Mouse (Mus musculus) adrenal gland, adult 8-10 months (tissue): ENCODE data around the gene Dusp13. TPM values are rescaled to one million over a fixed set of nuclear protein-coding genes. Genes with fewer than 3 reads are reported as not detected.
A peak's percentile ranks its signal among the peaks of the same experiment; 100 is the strongest.

ENCODE experiments used
- DNase-seq: peaks from one replicate; pipeline ENCODE4 v3.0.0; 2022
- total RNA-seq, 4 experiments: library from RNA; stranded (reverse); gene quantifications; 2 replicates each; pipeline ENCODE4 v1.2.4; 2022

Dusp13 gene
- under 1 TPM; 0.44 to 0.86 (median 0.56) TPM for total RNA-seq

DNA sequence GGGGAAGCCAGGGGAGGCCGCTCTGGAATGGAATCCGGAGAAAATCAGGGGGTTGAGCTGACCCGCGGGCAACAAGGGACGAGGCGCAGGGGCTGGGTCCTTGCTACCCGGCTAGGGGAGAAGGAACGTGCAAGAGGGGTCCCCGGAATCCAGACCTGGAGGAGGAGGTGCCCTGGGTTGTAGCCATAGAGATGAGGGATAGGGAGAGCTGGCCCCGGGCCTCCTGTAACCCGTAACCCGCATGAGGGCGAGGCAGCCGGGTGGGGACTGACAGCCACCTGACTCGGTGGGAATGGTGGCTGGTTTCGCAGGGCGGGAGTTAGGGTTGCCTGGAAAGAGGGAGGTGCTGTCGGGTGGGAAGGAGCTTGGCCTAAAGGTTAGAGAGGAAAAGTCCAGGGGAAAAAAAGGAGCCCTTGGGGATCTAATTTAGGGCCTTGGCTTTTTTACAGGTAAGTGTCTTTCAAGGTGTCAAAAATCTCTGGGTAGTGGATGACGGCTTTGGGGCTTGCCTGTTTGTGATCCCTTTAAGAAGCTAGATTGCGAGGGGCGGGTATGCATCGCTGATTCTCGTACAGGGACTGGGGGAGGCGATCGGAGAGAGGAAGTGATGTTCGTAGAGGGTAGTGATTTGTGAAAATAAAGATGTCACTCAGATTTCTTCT is at the start of gene Dusp13:
Gene Dusp13, minus strand, starts transcription at position 301 of the 662 bp plus-strand sequence.
- DNase-seq = peak; percentile 72

DNA sequence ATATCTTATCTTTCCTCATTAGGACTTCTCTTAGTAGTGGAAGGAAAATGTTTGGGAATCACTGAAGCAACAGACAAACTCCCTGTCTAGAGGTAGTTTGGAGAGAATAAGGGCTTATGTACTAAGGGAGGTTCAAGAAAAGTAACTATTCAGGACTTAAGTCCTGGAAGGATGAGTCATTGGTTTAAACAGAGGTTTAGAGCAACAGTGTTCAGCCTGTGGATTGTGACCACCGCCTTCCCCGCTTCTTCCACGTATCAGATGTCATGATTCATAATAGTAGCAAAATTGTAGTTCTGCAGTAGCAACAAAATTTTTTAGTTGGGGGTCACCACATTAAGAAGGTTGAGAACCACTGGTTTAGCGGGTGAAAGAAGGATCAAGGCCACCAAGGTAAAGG is 49.7 kb upstream of the Dusp13 start:
- no peak for DNase-seq

DNA sequence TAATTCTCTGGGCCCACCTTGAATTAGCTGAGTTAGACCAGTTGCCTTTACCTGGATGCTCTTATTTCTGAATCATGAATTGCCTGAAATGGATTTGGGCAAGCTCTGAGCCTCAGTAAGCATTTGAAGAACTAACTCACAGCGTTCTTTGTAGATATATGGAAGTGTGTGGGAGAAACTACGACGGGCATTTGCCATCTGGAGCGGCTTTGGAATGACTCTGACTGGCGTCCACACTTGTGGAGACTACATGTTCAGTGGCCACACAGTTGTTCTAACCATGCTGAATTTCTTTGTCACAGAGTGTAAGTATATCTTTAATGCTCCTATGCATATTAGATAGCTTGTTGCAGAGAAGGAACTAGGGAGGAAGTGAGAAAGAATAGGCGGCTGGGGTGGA is 41.3 kb upstream of the Dusp13 start:
- DNase-seq = no peak

DNA sequence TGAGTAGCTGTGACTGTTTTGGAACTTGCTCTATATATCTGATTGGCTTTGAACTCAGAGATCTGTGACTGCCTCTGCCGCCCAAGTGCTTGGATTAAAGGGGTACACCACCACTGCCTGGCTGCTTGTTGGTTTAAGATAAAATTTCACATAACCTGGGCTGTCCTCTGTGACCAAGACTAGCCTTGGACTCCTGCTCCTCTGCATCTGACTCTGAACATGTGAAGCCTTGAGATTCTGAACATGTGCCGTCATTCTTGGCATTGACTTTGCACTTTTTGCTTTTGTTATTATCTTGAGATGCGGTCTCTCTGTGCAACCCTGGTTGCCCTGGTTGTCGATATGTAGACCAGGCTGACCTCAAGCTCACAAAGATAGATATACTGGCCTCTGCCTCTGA is 40.7 kb upstream of the Dusp13 start:
- peak; percentile 62 for DNase-seq

DNA sequence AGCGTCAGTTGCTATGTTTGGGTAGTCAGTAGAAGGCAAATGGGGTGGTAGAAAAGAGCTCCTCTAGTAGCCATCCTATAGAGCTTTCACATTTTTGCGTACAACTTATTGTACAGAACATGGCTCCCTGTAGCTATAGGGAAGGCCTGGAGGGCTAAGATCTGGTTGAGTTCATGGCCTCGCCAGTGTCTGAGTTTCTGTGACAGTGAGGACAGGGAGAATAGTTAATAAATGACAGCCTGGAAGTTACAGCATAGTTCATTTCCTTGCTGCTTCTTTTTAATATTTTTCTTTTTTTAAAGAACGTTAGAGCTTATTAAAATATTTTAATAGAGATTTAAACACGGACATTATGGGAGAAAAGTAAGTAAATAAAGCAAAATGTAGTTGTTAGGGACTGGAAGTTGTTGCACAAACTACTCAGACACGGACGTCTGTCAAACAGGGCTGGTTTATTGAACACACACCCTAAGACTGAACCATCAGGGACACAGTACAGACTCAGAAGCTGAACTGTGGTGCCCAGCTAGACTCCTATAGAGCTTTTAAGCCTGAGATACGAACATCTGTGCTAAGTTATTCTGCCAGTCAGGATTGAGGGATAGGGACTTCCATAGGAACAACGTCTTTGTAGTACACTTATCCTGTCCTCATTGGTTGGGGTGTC is 39.7 kb upstream of the Dusp13 start:
- DNase-seq = no peak

DNA sequence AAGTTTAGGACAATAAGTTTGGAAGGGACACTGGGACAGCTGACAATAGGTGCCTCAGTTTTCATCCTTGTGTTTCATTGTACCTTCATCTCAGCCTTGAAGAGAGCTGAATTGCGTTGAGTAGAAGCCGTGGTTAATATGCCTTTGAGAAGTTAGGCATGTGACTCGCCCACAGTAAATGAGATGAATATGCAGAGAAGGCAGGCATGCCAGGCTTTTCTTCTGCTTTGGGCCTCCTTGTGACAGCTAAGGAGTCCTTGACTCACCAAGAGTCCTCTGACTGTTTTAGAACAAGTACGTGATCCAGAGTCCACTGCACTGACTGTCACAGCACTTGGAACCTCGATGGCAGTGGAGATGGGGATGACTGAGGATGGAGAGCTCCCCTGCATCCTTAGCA is 37.1 kb upstream of the Dusp13 start:
- no peak for DNase-seq

DNA sequence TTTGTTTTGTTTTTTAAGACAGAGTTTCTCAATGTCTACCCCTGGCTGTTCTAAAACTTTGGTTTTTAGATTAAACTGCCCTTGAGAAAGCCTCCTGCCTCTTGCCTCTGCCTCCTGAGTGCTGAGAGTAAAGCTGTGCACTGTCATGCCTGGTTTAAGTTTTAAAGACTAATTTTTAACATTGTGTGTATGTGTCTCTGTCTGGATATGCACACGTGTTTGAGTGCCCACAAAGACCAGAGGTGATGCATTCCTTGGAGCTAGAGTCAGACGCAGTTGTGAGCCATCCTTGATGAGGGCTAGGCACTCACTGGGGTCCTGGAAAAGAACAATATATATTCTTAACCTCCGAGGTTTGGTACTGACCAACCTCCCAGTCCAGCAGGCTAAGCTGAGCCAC is 36.4 kb upstream of the Dusp13 start:
- no peak for DNase-seq

DNA sequence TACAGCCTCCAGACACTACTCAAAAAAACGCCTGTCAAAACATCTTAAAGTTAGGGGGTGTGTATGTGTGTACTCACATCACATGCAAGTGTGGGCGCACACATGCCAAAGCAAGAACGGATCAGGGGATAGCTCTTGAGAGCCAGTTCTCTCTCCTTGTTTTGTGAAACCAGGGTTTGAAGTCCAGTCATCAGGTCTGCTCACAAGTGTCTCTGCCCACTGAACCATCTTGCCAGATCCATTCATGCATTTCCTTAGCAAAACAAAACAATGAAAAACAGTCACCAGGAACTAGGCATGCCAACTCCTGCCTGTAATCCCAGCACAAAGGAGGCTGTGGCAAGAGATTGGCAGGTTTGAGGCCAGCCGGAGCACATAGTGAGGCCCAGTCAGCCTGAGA is 35.5 kb upstream of the Dusp13 start:
- DNase-seq = no peak

DNA sequence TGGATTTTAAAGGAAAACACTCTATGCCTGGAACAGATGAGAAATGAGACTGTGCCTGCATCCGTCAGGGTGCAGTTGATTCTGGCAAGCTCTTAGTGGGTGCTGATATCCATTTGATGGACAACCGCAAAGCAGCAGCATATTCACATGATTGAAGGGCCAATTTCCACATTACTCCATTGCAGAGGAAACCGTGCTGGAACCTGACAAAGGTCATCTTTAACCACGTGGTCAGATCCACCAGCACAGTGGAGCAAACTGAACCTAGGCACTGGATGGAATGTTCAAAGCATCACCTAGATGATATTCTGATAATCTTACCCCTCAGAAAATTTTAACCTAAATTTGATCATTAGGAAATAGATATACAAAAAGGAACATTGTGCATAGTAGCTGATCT is 25.2 kb upstream of the Dusp13 start:
- DNase-seq = no peak

DNA sequence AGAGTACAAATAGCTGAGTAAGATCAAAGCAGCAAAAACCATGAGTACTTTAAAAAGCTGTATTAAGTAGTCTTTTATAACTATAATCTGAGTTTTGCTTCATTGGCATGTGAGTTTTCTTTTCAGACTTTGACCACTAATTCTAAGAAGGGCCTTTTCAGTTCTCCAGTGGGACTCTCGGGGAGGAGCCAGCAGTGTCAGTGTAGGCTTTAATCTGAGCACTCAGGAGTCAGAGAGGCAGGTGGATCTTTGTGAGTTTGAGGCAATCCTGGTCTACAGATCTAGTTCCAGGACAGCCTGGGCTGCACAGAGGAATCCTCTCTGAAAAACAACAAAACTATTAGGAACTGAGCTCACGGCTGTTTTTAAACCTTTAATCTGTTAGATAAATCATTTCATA is 23.0 kb upstream of the Dusp13 start:
- DNase-seq = no peak

DNA sequence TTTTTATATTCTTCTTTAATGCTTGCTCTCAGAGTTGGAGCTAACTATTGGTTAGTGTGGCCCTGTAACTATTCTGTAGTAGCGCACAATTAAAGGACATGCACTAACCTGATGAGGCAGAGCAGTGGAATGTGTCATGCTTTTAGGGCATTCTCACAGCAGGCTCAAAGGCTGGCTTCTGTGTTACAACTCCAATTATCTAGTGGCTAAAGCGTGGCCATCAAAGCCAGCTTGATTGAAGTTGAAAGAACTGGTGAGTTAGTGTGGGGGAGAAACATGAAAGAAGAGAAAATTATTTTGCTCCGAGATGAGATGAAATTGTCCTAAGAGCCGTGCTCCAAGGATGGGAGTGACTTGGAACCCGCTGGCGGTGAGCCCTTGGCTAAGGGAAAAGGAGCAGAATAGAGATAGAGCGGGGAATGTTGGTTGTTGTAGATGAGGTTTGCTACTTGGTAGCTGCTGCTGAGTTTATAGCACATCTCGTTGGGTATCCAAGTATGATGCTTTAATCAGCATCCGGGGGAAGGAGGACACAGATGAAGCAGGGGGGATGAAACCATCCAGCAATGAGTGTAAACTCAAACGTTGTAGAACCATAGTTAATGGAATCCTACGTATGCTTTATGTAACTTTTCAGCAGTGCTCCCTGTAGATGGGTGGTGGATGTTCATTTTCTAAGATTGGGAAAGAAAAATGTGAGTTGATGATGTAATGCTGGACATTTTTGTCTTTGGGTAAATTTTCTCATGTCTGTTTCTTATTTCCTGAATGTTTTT is 21.7 kb upstream of the Dusp13 start:
- no peak for DNase-seq

DNA sequence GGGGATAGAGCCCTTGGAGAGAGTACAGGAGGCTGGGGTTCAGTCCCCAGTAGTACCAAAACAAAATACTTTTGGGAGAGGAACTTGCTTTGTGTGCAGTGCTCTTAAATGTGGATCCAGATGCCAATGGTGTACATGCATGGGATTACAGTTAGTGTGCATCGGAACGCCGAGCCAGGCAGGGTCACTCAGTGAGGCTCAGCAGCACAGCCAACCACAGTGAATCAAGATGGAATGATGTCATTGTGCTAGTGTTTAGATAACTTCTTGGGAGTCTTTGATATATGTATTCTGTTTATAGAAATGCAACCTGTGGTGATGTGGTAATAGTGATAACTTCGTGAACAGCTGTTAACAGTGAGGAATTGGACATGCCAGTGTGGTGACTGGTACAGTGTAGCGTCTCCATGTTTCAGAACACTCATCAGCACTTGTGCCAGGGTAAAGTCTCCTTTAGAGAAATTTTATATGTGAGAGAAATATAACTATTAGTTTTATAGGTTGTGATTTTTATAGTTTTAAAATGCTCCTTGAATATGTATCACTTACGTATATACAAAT is 15.5 kb upstream of the Dusp13 start:
- no peak for DNase-seq

DNA sequence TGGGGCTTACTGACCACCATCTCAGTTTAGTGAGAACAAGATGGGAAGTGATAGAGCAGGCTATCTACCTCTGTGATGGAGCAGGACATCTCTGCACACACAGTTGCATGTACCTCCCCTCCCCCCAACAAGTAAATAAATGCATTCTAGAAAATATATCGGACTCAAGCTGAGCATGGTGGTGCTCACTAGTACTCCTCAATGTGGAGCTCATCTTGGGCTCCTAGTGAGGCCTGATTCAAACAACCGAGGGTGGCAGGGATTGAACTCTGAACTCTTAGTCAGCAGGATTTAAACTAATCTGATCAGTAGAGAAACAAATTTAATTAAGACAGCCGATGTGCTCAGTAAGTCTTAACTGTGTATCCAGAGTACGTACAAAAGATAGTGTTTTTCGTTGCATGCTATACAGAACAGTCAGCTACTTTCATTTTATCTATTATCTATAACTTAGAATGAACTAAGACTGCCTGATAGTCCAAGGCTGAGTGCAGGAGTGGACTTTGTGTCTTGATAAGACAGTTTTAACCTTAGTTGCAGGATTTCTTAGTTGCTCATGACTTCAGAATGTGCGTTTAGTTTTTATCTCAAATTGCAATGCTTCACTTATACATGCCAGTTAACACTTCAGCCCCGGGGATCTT is 14.9 kb upstream of the Dusp13 start:
- DNase-seq = no peak

DNA sequence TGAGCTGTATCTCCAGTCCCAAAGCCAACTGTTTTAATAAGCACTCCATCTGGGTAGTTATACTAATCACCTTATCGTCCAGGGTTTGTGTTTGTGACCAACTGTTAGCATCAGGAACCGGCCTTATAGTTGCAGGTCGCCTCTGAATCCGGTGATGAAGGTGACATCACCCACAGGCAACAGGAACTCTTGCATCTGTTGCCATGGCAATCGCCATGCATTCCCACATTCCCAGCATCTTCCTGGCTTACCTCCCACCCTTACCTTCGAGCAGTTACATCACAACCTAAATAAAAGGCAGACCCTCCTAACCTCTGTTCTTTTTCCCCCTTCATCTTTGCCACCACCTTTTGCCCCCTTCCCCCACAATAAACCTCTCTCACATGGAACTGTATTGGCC is 13.7 kb upstream of the Dusp13 start:
- no peak for DNase-seq

DNA sequence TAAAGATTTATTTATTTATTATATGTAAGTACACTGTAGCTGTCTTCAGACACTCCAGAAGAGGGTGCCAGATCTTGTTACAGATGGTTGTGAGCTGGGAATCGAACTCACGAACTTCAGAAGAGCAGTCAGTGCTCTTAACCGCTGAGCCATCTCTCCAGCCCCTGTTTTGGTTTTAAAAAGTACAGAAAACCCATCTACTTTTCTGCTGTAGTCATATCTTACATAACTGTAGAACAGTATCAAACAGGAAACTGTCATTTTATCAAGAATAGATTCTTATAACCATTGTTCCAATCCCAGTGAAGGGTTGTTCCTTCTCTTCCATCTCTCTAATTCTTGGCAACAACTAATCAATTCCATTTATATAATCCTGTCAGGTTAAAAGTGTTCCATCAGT is 12.8 kb upstream of the Dusp13 start:
- DNase-seq = no peak

DNA sequence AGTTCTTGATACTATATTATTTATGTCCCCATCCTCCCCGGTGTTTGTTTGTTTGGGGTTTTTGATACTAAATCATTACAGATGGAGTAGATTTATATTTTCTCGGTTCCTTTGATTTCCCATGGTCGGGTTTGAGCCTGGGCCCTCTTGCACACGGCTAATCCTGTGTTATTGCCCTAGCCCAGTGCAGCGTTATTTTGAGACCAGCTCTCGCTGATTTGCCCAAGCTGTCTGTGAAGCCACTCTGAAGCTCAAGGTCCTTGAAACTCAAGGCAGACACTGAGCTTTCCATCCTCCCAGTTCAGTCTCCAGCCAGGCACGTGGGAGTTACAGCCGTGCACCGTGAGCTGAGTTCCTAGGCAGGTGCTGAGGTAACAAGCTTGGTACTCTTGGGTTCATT is 10.6 kb upstream of the Dusp13 start:
- no peak for DNase-seq

DNA sequence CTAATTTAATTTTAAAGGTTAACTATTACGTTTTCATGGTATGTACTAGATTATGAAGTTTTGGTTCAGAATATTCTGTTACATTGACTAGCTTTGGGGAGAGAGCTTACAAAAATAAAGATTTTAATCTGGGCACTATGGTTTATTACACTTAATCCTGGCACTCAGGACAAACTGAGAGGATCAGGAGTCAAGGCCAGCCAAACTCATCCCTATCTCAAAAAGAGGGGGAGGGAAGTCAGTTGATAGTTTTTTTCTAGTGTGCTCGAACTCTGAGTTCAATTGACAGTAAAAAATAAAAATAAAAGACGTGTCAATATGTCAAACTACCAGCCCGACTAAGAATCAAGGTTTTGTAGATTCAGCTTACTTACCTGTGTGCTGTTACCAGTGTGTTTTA is 2.4 kb upstream of the Dusp13 start:
- no peak for DNase-seq

DNA sequence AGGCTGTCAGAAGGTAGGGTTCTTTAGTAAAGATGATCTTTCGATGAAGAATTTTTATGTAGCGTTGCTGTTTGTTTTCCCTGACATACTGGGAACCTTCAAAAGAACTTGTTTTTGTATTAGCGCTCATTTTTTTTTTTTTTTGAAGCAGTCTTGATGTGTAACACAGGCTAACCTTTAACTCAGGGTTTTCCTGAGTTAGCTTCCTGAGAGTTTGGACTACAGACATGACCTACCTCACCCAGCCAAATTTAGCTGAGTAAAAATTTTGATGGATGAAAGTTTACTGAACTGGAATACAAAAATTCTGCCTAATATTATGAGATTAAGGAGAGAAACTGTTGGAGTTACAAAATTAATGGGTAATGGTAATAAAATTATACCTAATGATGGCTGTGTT is 1.4 kb upstream of the Dusp13 start:
- DNase-seq = no peak

DNA sequence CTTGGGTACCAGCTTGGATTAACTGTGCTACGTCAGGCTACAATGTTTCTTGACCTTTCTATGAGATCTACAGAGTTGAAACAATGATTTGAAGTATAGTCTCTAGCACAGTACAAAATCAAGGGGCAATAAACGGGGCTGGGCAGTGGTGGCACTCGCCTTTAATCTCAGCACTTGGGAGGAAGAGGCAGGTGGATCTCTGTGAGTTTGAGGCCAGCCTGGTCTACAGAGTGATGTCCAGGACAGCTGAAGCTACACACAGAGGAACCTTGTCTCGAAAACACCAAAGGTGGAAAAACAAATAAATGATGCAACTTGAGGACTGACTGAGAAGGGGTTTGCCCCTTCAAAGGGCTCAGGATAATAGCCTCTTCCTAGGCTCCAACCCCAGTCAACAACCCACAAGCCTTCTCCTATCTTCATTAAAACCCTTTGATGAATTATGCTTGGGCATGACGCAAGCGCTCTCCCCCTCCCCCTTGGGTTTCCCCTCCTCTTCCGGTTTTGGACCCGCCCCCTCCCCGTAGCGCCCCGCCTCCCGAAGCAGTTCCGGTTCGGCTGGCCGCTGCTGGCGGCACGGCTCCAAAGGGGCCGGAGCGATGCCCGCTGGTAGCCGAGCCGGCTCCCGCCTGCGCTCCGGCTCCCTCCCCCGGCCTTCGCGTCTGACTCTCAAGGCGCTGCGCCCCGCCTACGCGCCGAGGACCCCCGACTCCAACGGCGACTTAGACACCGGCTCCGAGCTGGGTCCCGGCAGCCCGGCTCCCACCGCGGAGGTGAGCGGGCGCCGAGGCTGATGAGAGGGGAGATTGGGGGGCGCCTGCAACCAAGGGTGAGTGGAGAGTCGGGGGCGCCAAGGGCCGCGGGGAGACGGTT is 737 bp downstream of the Dusp13 start, which contains the start of gene Samd8:
Gene Samd8, plus strand, starts transcription at position 524 of the 873 bp plus-strand sequence.
- DNase-seq = peak; percentile 80

DNA sequence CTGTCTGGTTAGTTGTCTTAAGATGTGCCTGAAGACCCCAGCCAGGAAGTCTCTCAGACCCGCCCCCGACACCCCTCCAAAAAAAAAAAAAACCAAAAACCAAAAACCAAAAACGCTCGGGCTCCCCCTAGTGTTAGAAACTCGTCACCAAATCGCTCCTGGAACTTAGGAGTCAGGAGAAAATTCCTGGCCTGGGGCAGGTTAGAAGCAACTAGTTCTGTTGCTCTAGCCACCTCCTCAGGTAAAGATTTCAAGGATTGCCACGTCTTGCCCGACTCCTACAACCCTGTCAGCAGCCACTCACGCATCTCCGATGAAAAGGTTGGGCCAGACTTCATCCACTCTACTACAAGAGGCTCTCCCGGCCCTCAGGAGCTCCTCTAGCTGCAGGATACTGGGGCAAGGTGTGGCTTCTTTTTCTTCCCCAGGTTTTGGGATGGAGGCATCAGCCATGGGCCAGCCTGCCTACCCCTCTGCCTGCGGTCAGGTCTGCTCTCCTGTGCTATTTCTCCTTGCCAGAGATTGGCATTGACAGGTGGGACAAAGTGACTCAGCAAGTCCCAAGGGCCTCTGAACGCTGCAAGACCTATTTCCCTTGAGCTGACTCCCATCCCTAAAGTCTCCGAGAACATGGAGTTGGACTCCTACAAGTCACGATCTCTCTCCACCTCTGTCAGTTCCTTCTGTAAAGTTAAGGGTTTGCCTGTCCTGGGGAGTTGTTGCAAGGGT is 2.7 kb downstream of the Dusp13 start:
- DNase-seq = no peak
